Mouse (Mus musculus) liver, embryonic 14.5 days (tissue): ENCODE measurements around the gene Capg.

ENCODE experiments used
- CTCF ChIP-seq: IDR thresholded peaks from 2 replicates; pipeline ENCODE4 v1.5.1; 2016; ENCODE audit warnings: antibody characterized with exemption, low read depth, control low read depth
- EP300 ChIP-seq: IDR thresholded peaks from 2 replicates; pipeline ENCODE4 v1.6.1; 2016; ENCODE audit warnings: antibody characterized with exemption, low read depth

DNA sequence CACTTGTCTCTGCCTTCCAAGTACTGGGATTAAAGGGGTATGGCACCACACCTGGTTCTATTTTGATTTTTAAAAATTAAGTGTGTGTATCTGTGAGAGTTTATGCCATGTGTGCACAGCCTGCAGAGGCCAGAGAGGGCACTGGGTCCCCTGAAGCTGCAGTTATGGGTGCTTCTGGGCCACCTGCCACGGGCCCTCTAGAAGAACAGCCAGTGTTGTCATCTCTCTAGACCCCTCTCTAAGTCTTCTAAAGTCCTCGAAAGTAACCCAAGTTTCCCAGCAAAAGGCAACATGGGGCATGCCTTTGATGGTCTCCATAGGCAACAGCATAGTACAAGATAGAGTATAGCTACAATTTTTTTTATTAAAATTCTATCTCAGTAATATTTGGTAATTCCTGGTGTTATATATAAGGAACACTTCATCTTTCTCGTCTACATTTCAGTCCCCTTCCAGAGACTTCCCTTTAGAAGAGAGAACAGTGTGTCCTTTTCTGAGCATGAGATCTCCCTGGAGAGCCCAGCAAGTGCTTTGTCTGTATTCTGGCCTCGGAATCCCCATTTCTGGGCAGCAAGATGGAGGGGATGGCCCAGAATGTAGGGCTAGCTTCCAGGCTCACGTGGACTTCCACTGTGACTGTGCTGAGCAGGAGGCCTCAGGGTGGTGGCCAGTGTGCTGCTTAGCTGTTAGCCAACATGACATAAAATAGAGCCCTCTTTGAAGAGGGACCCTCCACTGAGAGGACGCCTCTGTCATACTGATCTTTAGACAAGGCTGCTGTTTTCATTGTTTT, 49.0 kb downstream of the Capg start:
- TF ChIP-seq CTCF: no peak
- TF ChIP-seq EP300: no peak
